Mouse (Mus musculus): ENCODE measurements around the gene Pik3ca.
A peak's percentile ranks its signal among the peaks of the same experiment; 100 is the strongest.

Pik3ca gene

GRCm38 (mm10) chr3:32397461-32398174 is at the start of gene Pik3ca:
Pik3ca (plus strand) TSS chr3:32397671.
- DNase-seq = peak; percentile 72 to 77

GRCm38 (mm10) chr3:32347881-32348280 is 49.6 kb upstream of the Pik3ca start:
- no peak for DNase-seq

GRCm38 (mm10) chr3:32361221-32361620 is 36.2 kb upstream of the Pik3ca start:
- DNase-seq = no peak

GRCm38 (mm10) chr3:32364195-32364594 is 33.3 kb upstream of the Pik3ca start:
- DNase-seq = no peak

GRCm38 (mm10) chr3:32364841-32365545 is 32.5 kb upstream of the Pik3ca start:
- DNase-seq = peak in 1 of 2 experiments; percentile 51

GRCm38 (mm10) chr3:32365546-32366245 is 31.8 kb upstream of the Pik3ca start, which contains the start of gene Zmat3:
Zmat3 (minus strand) TSS chr3:32366014.
- DNase-seq = peak; percentile 93 to 94

- peak in 1 of 2 experiments; percentile 59 for DNase-seq
Measured at GRCm38 (mm10) chr3:32366246-32366734, 31.2 kb upstream of the Pik3ca start.

DNA sequence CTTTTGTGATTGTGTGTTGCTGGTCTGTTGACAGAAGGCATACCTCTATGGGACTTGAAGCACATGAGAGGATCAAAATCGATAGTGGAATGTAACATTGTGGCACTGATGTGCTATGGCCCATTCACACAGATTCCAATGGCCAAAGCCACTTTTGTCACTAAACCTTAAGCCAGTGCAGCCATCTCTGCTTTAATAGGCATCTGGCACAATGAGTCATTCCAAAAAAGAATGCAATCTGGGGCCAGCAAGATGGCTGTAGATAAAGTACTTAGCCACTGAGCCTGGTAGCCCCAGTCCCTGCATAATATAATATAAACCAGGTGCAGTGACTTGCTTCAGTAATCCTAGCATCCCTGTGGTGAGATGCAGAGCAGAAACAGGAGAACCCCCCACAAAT is 30.0 kb upstream of the Pik3ca start:
- DNase-seq = no peak

- DNase-seq = no peak
Measured at GRCm38 (mm10) chr3:32371957-32372356, 25.5 kb upstream of the Pik3ca start.

- DNase-seq = no peak
Measured at GRCm38 (mm10) chr3:32372470-32372869, 25.0 kb upstream of the Pik3ca start.

DNA sequence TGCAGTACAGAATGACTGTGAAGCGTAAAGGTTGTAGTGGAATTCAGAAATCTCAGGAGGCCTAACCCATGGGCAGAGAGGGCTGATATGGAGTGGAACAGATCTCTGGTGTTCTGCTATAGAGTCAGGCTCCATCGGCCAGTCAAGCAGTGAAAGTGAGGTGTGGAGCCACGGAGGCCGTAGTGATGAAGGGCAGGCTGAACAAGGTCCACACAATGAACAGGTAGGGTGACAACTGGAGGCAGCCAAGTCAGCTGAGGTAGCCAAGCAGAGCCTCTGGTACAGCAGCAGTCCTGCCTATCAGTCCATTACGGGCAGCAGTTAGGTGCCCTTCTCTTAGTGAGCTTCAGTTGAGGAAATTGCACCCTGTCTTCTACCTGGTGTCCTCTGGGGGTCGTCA is 24.2 kb upstream of the Pik3ca start:
- DNase-seq = no peak

- DNase-seq = no peak
Measured at GRCm38 (mm10) chr3:32379891-32380290, 17.6 kb upstream of the Pik3ca start.

DNA sequence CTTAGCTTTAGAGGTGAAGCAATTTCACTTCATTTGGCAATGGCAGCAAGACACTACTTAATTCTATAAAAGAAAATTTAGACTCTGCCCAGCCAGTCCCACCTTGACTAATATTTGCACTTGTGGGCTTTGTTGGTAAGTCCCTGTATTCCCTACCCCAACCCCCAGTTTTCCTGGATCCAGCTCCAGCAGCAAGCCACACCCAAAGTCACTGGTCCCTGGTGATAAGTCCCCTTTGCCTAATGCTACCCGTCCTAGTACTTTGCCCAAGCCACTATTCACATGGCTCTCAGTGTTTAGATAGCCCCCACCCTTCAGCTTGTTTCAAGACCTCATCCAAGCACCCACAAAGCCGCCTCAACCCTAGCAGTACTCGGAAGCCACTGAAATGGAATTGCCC is 15.9 kb upstream of the Pik3ca start:
- DNase-seq = no peak

GRCm38 (mm10) chr3:32392841-32393240 is 4.6 kb upstream of the Pik3ca start:
- no peak for DNase-seq

- no peak for DNase-seq
Measured at GRCm38 (mm10) chr3:32393986-32394385, 3.5 kb upstream of the Pik3ca start.

GRCm38 (mm10) chr3:32395771-32396551 is 1.5 kb upstream of the Pik3ca start:
- peak; percentile 47 to 55 for DNase-seq

DNA sequence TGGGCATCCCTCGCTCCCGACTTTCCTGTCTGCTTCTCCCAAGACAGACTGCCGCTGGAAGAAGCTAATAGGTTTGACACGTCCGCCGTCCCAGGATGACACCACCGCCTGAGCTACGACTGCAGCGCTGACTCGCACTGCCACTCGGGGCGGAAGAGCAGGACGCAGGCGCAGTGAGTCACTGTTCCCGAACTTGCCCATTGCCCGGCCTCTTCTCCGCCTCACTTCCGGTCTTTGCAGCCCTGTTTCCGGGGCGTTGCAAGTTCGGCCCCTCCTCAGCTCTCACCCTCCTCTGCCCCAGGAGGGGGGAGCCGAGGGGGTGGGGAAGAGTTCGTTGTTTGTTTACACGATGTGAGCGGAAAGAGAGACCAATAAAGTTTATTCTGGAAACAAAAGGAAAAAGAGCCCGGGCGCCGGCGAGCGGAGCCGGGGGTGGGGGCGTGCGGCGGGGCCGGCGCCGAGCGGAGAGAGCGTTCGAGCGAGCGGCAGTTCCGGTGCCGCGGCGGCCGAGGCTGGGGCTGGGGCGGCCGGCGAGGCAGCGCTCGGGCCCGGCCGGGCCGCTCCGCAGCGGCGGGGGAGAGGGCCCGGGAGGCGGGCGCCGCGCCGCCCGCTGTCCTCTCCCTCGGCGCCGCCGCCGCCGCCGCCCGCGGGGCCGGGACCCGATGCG is 544 bp upstream of the Pik3ca start:
- DNase-seq = peak; percentile 96 to 97

DNA sequence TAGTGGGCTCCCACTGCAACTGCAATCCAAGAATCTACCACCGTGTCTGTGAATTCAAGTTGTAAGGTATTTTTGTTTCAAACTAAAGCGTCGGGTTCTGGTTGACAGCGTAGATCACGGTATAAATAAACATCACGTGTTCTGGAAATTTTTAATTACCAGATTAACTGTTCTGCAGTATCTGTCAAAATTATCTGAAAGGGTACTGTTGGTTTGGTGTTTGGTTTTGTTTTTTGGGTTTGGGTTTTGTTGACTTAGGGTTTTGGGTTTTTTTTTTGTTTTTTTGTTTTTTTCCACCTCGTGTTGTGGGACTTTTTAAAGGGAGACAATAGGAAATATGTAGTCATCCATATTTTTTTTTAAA is 686 bp downstream of the Pik3ca start:
- DNase-seq = no peak

DNA sequence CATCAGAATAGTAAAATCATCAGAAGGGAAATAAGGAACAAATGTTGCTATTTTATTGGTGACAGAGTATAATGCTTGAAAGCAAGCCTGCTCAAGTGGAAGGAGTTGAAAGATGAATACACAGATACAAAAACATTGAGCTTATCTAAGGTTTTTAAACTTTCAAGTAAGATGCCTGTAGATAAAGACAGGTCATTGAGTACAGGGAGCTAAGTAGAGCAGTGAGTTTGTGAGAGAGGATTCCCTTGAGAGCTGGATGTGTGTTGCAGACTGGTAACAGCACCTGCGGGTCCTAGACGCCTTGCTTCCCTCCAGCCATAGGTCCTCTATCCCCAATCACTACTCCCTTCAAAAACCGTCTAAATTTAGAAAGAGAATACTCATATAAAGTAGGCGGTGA is 1.2 kb downstream of the Pik3ca start:
- no peak for DNase-seq

DNA sequence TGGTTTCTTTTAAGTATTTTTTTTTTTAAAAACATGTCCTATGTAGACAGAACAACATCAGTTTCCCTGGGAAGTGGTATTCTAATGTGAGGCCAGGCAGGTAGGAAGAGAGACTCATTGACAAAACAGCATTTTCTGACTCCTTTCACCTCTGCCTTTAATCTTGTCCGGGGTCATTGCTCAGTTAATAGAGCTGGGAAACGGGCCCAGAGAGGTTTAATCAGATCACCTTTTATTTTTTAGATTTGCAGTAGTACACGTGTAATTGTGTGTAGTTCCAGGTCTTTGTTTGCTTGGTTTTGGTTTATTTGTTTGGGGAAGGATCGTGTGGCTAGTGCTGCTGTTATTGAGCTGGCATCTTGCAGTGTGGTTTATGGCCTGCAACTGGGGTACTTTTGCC is 1.9 kb downstream of the Pik3ca start:
- no peak for DNase-seq

DNA sequence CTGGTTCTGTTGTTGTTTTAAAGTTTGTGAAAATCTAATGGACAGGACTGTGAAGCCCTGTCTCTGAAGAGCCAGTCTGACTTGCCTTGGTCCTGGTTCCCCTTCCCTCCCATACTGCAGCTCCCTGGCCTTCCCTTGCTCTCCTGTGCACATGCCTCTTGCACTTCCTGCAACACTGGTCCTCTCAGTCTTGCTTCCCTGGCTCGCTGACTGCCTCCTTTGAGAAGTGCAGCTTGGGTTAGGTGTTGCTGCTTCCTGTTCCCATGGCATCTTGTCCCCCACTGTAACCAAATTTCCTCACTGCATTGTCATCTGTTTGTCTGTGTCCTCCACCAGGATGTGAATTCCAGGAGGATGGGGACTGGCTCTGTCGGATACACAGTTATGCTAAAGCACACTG is 2.5 kb downstream of the Pik3ca start:
- DNase-seq = no peak

- DNase-seq = no peak
Measured at GRCm38 (mm10) chr3:32401591-32401990, 4.1 kb downstream of the Pik3ca start.

All from cerebellum, postnatal 25 days (tissue).